Mouse (Mus musculus) retina, postnatal 7 days (tissue): ENCODE data around the gene Dync2li1.

Source experiments
- DNase-seq: peaks from one replicate; pipeline ENCODE4 v3.0.0-alpha.2; 2012; ENCODE audit warnings: low read depth, low spot score

Gene Dync2li1

GRCm38 (mm10) chr17:84645894-84646293 is 19.6 kb downstream of the Dync2li1 start:
- no peak for DNase-seq

GRCm38 (mm10) chr17:84646477-84646876 is 20.2 kb downstream of the Dync2li1 start:
- DNase-seq, result no peak

GRCm38 (mm10) chr17:84647630-84648029 is 21.3 kb downstream of the Dync2li1 start:
- no peak for DNase-seq

- no peak for DNase-seq
These were observed 24.2 kb downstream of the Dync2li1 start for GRCm38 (mm10) chr17:84650302-84651017.

GRCm38 (mm10) chr17:84653544-84653943 is 27.2 kb downstream of the Dync2li1 start:
- DNase-seq, result no peak

- no peak for DNase-seq
These were observed 29.9 kb downstream of the Dync2li1 start for GRCm38 (mm10) chr17:84656205-84656604.

GRCm38 (mm10) chr17:84656653-84657421 is 30.5 kb downstream of the Dync2li1 start:
- DNase-seq, result no peak

- DNase-seq, result no peak
These were observed 31.1 kb downstream of the Dync2li1 start for GRCm38 (mm10) chr17:84657422-84657732.

GRCm38 (mm10) chr17:84657782-84658181 is 31.5 kb downstream of the Dync2li1 start:
- DNase-seq, result no peak

- DNase-seq, result no peak
These were observed 31.9 kb downstream of the Dync2li1 start for GRCm38 (mm10) chr17:84658195-84658594.

- no peak for DNase-seq
These were observed 32.7 kb downstream of the Dync2li1 start for GRCm38 (mm10) chr17:84658951-84659350.

GRCm38 (mm10) chr17:84665053-84665452 is 38.8 kb downstream of the Dync2li1 start:
- DNase-seq, result no peak

- no peak for DNase-seq
These were observed 39.4 kb downstream of the Dync2li1 start for GRCm38 (mm10) chr17:84665691-84666090.

GRCm38 (mm10) chr17:84667848-84668247 is 41.6 kb downstream of the Dync2li1 start:
- no peak for DNase-seq

GRCm38 (mm10) chr17:84672376-84673369 is 46.4 kb downstream of the Dync2li1 start:
- DNase-seq, result no peak

GRCm38 (mm10) chr17:84674048-84674447 is 47.8 kb downstream of the Dync2li1 start:
- DNase-seq, result no peak

- DNase-seq, result no peak
These were observed 48.9 kb downstream of the Dync2li1 start for GRCm38 (mm10) chr17:84675204-84675603.

GRCm38 (mm10) chr17:84675951-84676366 is 49.7 kb downstream of the Dync2li1 start, which contains the start of gene Abcg8:
Gene Abcg8 (plus strand): TSS chr17:84676302.
- DNase-seq, result no peak

GRCm38 (mm10) chr17:84677595-84677994 is 51.3 kb downstream of the Dync2li1 start:
- DNase-seq, result no peak

GRCm38 (mm10) chr17:84681670-84682069 is 55.4 kb downstream of the Dync2li1 start:
- no peak for DNase-seq
